Mouse (Mus musculus) liver, adult 2 months (tissue): ENCODE measurements around the gene Gm28051. TPM values are rescaled to one million over a fixed set of nuclear protein-coding genes. Genes with fewer than 3 reads are reported as not detected.

ENCODE experiments used
- DNase-seq: peaks from one replicate; pipeline ENCODE4 v3.0.0-alpha.2; 2011; ENCODE audit warnings: low read depth, low spot score; ENCODE audit errors: extremely low read depth
- H3K27ac ChIP-seq: fragments of 200-500 bp; replicated peaks from 2 replicates; pipeline ENCODE4 v1.5.1; 2012; ENCODE audit warnings: low read depth, mild to moderate bottlenecking, control low read depth, inconsistent platforms, low read length; ENCODE audit not compliant: insufficient read depth
- H3K27me3 ChIP-seq: fragments of 200-500 bp; 2 replicates; pipeline ENCODE4 v1.6.1; 2012; ENCODE audit warnings: mild to moderate bottlenecking, moderate library complexity, low read length, inconsistent platforms; ENCODE audit not compliant: control insufficient read depth, insufficient read depth
- H3K36me3 ChIP-seq: fragments of 200-500 bp; 2 replicates; pipeline ENCODE4 v1.6.1; 2012; ENCODE audit warnings: low read length, inconsistent platforms; ENCODE audit not compliant: control insufficient read depth, insufficient read depth
- H3K4me1 ChIP-seq: fragments of 200-500 bp; 2 replicates; pipeline ENCODE4 v1.6.1; 2011; ENCODE audit warnings: low read length; ENCODE audit not compliant: control insufficient read depth, insufficient read depth
- H3K4me3 ChIP-seq: fragments of 200-500 bp; 2 replicates; pipeline ENCODE4 v1.5.1; 2011; ENCODE audit warnings: low read depth, mild to moderate bottlenecking, control low read depth, low read length, moderate library complexity; ENCODE audit not compliant: insufficient read depth
- H3K79me2 ChIP-seq: fragments of 200-500 bp; 2 replicates; pipeline ENCODE4 v1.6.1; 2012; ENCODE audit warnings: inconsistent platforms, mild to moderate bottlenecking, low read length, moderate library complexity; ENCODE audit not compliant: control insufficient read depth, insufficient read depth
- H3K9ac ChIP-seq: fragments of 200-500 bp; 2 replicates; pipeline ENCODE4 v1.6.1; 2012; ENCODE audit warnings: low read depth, mild to moderate bottlenecking, control low read depth, inconsistent platforms, low read length
- CTCF ChIP-seq: fragments of 200-500 bp; IDR thresholded peaks from 2 replicates; pipeline ENCODE4 v1.5.1; 2011; ENCODE audit warnings: low read depth, low read length, control low read depth
- POLR2A ChIP-seq: fragments of 200-500 bp; IDR thresholded peaks from 2 replicates; pipeline ENCODE4 v1.6.1; 2011; ENCODE audit warnings: low read length, control low read depth; ENCODE audit not compliant: insufficient read depth; ENCODE audit errors: extremely low read depth
- WGBS: fragments of 180-500 bp; shearing (Covaris S2); methylation state at CpG from one replicate; pipeline ENCODE4 v1.1.7; 2018; 5-methylcytosine and 5-hydroxymethylcytosine counted together
- polyA plus RNA-seq: library from polyadenylated mRNA; depleted of rRNA; stranded (reverse); fragments of >200 nt; gene quantifications from 2 replicates; pipeline ENCODE4 v1.2.3, GENCODE M21; 2012
- total RNA-seq: library from RNA; depleted of rRNA; stranded (reverse); fragments of >200 nt; gene quantifications from 2 replicates; pipeline ENCODE4 v1.2.3, GENCODE M21; 2014

Gene Gm28051
- total and polyA plus RNA-seq, 2 experiments = not detected

DNA sequence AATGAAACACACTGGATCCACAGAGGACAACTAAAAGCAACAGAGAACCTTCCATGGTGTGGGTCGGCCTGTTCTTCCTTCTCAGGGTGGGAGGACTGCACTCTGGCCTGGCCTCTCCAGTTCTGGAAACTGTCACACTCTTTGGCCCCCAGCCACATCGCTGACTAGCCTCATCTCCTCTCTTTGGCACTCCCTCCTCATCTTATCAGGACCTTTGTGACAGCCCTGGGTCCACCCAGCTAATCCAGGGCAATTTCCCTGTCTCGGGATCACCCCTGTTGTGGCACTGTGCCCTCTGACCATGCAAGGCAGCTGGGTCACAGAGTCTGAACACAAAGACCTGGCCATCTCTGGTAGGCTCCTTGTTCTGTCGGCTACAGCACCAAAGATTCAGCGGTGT is 75.5 kb downstream of the Gm28051 start:
- peaks cover 36% of the 10 kb centered on the region for H3K4me1 ChIP-seq
- no peak for TF ChIP-seq POLR2A
- no peaks in the 10 kb centered on the region for H3K27me3 ChIP-seq
- H3K9ac ChIP-seq = no peak overlapping the region
- peak; percentile 97 for DNase-seq
- no peaks in the 10 kb centered on the region for H3K36me3 ChIP-seq
- 9% methylated on average over 5 of the region's 5 CpGs for WGBS
- peak overlapping the region; percentile 33 for H3K27ac ChIP-seq
- no peak overlapping the region for H3K4me3 ChIP-seq
- H3K79me2 ChIP-seq = peaks cover 23% of the 10 kb centered on the region; the same call in 1 of the 2 replicates

DNA sequence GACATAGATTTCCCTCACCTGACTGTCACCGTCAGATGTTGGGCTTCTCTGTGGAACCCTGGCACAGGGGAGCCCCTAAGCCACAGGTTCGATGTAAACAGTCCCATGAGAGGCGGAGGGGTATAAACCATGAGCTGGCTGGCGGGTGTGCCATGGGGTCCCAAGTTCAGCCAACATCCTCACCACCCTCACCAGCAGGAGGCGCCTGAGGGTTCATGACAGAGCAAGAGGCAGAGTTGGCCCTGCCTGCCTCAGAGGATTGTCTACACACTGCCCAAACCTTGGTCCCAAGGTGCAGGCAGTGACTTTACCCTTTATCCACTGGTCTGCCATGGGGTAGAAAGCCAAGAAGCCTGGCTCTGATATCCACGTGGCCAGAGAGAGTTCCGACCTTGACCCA is 76.0 kb downstream of the Gm28051 start:
- Histone ChIP-seq H3K4me1 (peaks cover 36% of the 10 kb centered on the region), H3K4me3 (no peak overlapping the region), H3K36me3 (no peaks in the 10 kb centered on the region), H3K79me2 (peaks cover 20% of the 10 kb centered on the region; the same call in 1 of the 2 replicates), H3K9ac (no peak overlapping the region), H3K27me3 (no peaks in the 10 kb centered on the region), H3K27ac (peak overlapping the region; percentile 9)
- no peak for TF ChIP-seq POLR2A
- TF ChIP-seq CTCF = peak; percentile 79
- peak; percentile 89 for DNase-seq
- WGBS = 55% methylated on average over 7 of the region's 7 CpGs

DNA sequence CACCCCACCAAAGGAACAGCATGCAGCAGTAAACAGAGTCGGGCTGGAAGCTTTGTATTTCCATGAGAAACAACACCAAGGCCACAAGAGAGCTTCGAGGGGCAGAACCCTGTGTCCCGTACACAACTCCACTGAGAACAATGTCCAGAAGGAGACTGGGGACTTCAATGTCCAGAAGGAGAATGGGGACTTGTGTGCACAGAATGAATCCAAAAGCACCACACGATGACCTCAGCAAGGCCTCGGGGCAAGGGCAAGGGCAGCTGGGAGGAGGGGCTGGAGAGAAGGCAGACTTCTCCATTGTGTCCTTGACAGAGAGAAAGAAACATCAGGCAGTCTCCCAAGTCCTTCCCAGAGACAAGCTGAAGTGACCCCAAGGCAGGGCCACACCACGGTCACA is 78.7 kb downstream of the Gm28051 start:
- no peak overlapping the region for H3K4me3 ChIP-seq

DNA sequence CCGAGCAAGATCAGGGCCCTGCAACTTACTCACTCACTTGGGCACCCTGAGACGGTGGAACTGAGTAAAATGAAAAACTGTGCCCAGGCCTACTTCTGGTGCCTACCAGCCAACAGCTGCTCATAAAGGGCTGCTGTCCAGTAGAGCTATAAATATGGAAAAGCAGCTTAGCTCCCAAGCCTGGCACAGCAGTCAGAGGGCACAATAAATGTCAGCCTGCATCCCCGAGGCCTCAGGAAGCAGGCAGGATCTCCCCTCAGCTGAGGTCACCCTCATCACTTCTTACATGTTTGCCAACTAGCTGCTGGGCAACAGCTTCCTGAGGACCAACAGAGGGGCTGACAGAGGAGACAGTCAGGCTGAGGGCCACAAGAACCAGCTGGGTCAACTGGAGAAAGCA is 80.5 kb downstream of the Gm28051 start:
- H3K9ac ChIP-seq = no peak overlapping the region

More for the DNA sequence above, 78.7 kb downstream of the Gm28051 start:
- WGBS = 59% methylated on average over 6 of the region's 6 CpGs
- Histone ChIP-seq H3K9ac (no peak overlapping the region), H3K4me1 (peaks cover 26% of the 10 kb centered on the region), H3K27me3 (no peaks in the 10 kb centered on the region), H3K79me2 (peaks cover 16% of the 10 kb centered on the region; the same call in 1 of the 2 replicates), H3K27ac (no peak overlapping the region), H3K36me3 (no peaks in the 10 kb centered on the region)
- TF ChIP-seq CTCF = no peak
- TF ChIP-seq POLR2A = no peak
- DNase-seq = no peak

DNA sequence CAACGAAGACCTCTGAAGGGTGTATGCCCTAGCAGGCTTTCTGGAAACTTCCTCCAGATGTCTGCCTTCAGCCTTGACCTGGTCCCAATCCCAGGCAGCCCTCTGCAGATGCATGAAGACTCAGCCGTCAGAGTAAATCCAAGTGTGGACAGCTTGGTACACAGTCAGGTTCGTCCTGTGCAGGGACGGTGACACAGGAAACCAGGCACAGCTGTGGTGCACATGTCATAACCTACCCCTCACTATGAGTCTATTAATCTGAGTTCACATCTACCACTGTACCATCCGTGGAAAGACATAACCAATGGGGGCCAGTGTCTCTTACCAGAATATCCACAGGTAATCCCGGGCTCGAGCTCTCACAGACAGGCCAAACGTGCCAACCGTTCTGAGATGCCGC is 83.0 kb downstream of the Gm28051 start:
- no peak overlapping the region for H3K9ac ChIP-seq
- no peak overlapping the region for H3K4me3 ChIP-seq

More for the DNA sequence above, 80.5 kb downstream of the Gm28051 start:
- Histone ChIP-seq H3K27ac (no peak overlapping the region), H3K4me3 (no peak overlapping the region), H3K27me3 (no peaks in the 10 kb centered on the region), H3K36me3 (no peaks in the 10 kb centered on the region), H3K4me1 (peaks cover 11% of the 10 kb centered on the region), H3K79me2 (peaks cover 16% of the 10 kb centered on the region; the same call in 1 of the 2 replicates)
- TF ChIP-seq CTCF = no peak
- TF ChIP-seq POLR2A = no peak
- no peak for DNase-seq
- 92% methylated on average over 3 of the region's 3 CpGs for WGBS

DNA sequence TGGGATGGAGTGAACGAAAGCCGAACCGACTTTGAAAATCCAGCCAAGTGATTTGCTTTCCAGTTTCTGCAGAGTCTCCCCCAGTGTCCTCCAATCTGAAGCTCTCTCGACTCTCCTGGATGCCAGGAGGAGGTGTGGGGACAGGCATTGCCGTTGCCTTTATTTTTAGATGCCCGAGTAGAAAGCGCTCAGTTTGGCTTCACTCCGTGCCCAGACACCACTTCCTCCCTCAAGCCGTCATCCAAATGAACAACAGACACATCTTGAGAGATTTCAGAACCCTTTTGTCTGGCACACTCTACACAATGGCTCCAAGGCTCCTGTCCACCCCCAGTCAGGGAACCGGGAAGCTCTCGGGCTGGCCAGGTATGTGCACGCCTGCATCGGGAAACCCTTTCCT is 83.4 kb downstream of the Gm28051 start:
- Histone ChIP-seq H3K27ac (no peak overlapping the region), H3K4me1 (no peaks in the 10 kb centered on the region), H3K36me3 (no peaks in the 10 kb centered on the region), H3K4me3 (no peak overlapping the region), H3K9ac (no peak overlapping the region), H3K27me3 (no peaks in the 10 kb centered on the region), H3K79me2 (peaks cover 5% of the 10 kb centered on the region; the same call in 1 of the 2 replicates)
- TF ChIP-seq POLR2A (no peak), CTCF (no peak)
- WGBS = 92% methylated on average over 13 of the region's 13 CpGs
- DNase-seq = no peak

More for the DNA sequence above, 83.0 kb downstream of the Gm28051 start:
- 90% methylated on average over 10 of the region's 10 CpGs for WGBS
- H3K27me3 ChIP-seq = no peaks in the 10 kb centered on the region
- no peak for DNase-seq
- no peaks in the 10 kb centered on the region for H3K4me1 ChIP-seq
- no peak overlapping the region for H3K27ac ChIP-seq
- peaks cover 8% of the 10 kb centered on the region; the same call in 1 of the 2 replicates for H3K79me2 ChIP-seq
- H3K36me3 ChIP-seq = no peaks in the 10 kb centered on the region
- TF ChIP-seq POLR2A = no peak
- no peak for TF ChIP-seq CTCF
